Mouse (Mus musculus) right cerebral cortex, adult 18-20 months (tissue): Measurements from ENCODE around the gene Cog2.

Source experiments
- DNase-seq: peaks from one replicate; pipeline ENCODE4 v3.0.0; 2022; ENCODE audit warnings: mixed read lengths

Gene Cog2

DNA sequence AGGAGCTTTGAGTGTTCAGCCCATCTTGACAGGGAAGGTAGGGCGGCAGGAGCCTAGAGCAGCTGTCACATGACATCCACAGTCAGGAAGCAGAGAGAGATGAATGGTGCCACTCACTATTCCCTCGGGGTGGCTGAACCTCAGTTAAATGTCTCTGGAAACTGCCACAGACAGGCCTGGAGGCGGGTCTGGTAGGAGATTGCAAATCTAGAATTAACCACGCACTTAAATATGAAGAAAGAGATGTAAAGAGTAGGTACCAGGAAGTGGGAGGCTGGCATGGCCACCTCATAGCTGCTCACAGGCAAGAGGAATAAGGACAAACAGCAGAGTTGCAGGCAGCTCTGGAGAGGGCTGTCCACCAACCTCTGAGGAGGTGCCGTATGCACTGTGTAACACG lies 3.4 kb upstream of the Cog2 start:
- no peak for DNase-seq

DNA sequence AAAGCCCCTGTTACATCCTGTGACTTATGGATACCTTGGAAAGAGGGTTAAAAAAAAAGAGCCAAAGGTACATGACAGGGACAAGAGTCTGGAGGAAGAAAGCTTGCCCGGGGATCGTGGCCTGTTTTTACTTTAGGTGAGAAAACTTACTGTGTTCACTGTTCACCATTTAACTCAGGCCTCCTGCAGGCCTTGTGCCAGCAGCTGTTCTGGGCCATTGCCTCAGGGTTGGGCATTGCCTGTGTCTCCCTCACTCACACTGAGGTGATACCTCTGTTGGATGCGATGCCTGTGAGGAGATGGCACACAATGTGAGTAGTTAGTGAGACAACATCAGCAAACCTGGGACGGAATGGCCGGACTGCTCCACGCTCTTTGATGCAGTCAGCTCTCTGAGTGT lies 1.4 kb downstream of the Cog2 start:
- DNase-seq, result no peak

DNA sequence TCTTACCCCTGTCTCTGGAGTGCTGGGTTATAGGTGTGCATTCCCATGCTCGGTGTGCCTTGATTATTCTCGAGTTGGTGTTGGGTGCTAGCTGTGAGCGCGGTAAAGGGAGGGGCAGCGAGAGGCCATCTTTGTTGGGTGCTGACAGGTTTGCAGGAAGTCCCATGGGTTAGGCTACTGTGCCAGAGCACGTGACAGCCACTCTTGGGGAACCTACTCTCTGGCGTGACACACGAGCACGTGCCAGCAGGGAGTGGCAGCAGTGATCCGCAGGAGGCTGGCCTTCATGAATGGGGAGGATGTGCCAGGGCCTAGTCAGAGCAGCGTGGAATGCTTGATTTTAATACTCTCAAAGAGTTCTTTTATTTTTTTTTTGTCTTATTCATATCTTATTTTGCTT lies 5.7 kb downstream of the Cog2 start:
- no peak for DNase-seq

DNA sequence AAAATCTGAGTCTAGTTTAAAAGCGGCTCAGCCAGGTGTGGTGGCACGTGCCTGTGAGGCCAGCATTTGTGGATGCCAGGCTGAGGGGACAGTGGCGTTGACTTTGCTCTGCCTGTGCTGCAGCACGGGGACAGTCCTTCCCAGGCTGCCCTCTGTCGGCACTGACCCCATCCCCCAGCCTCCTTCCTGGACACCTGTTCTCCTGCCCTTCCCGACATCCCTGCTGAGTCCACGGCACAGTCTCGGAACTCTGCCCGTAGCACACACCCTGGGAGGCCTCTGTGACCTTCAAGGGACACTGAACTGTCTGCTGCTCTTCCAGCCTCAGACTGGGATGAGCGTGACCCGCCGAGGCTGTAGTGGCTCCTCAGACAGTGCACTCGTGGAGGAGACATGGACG lies 9.5 kb downstream of the Cog2 start:
- DNase-seq, result no peak

DNA sequence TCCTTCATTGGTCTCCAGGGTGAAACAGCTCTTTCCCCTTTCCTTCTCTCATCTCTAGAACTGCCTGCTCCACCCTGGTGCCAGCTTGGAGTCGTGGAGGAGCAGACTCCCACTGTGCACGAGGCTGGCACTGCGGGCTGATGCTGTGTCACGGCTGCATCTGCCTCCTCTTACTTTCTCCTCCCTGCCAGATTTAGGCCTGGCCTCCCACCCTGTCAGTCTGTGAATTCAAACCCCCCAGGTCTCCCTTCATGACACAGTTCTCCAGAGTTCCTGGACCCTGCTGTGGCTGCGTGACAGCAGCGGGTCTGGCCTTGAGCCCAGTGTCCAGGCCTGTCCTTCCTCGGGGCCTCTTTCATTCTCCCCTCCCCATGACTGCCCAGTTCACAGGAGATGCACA lies 10.0 kb downstream of the Cog2 start:
- peak; percentile 71 for DNase-seq

DNA sequence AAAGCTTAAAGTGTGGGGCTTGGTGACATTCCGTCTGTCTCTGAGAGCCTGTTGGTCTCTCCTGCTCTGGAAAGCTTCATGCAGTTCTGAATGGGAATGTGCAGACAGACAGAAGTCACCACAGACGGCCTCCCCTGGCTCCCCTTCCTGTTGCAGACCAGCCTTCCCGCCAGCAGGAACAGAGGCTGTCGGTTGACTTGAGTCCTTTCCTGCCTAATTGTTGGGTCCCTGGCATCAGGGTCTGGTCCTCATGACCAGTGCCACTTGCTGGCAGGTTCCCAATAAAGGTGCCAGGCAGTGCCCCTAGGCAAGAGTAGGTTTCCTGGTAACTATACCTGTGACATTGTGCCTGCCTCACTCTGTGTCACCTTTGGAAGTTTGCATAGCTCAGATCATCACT lies 10.4 kb downstream of the Cog2 start:
- DNase-seq, result no peak

DNA sequence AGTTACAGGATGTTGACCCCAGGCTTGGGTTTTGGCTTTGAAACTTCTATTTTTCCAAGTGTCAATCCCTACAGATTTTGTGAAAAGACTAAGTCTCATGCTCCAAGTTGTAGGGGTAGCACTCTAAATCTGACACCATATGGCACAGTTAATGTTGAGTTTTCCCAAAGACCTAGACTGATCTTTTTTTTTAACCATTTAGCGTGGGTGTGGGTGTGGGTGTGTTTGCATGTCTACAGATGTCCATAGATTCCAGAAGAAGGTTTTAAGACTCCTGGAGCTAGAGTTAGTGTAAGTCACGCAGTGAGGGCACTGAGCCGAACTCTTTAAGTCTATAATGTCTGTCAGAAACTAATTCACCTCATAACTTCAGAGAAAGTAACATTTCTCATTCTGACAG lies 12.1 kb downstream of the Cog2 start:
- DNase-seq, result peak; percentile 57

DNA sequence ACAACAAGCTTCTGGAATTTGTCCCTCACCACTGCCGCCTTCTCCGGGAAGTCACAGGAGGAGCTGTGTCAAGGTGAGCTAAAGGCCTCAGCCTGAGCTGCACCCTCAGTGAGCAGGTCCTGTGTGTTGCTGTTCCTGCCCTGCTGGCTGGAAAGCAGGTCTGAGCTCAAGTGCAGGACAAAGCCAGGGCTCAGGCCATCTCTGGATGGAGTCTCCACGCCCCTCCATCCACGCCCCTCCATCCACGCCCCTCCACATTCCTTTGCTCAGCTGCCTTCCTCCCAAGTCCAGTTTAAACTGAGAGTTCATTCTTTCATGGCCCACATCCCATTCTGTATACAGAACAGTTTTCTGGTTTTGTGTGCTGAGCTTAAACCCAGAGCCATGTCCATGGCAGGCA lies 14.9 kb downstream of the Cog2 start:
- DNase-seq, result no peak

DNA sequence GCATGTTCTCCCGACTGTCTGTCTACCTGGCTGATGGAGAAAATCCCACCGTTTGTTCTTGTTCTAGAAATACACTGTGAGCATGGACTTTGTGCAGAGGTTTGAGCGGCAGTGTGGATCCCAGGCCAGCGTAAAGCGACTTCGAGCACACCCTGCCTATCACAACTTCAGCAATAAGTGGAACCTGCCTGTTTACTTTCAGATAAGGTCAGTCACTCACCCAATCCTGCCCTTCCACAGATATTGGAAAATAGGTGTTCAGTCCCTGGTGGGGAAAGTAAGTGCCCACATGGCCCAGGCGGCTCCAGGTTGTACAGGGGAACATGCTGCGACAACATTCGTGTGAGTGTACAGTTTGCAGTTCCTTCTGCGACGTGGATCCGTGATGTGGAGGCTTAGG lies 20.3 kb downstream of the Cog2 start:
- DNase-seq, result no peak

DNA sequence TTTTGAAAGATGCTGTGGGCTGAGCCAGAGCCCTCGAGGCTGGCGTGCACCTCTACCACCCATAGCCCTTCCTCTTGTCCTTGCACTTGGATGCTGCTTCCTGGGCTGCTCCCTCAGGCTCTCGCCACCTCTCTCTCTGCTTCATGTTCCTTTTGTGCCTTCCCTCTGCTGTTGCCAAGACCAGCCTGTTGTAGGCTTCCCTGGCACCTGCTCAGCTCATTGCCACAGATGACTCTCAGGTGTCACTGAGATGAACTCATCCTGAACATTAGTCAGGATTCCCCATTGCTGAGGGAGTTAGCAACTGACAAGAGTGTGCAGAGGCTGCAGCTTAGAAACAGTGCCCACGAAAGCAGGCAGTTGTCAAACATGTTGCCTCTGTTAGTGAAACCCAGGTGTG lies 21.4 kb downstream of the Cog2 start:
- no peak for DNase-seq

DNA sequence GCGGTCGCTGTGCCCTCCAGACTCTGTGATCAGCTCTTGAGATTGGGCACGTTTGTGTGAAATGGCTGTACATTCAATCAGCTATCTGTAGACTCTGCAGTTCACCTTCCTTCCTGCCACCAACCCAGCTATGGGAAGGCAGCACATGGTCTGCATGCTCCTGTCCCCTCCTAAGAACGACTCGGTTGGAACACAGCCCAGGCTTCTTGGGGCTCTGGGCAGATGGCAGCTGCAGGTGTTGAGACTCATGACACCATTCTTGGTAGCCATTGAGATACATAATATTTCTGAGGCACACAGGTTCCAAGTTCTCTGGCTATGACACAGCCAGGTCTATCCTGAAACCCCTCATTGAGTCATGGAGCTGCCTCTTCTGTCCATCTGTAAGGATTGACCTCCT lies 22.7 kb downstream of the Cog2 start:
- DNase-seq, result no peak

DNA sequence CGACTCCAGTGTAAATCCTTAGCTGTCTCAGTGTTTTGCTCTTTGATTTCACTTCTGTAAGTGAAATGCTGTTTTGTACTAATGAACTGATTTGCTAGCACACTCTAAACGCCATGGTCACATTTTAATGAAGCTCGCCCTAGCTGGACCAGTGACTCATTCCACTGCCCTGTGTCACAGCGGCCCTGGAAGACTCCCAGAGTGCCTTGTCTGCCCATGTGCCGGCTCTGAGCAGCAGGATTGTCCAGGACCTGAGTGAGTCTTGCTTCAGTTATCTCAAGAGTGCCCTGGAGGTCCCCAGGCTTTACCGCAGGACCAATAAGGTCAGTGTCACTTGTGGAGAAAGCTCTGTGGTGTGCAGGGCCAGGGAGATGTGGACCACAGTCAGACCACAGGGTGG lies 25.8 kb downstream of the Cog2 start:
- no peak for DNase-seq

DNA sequence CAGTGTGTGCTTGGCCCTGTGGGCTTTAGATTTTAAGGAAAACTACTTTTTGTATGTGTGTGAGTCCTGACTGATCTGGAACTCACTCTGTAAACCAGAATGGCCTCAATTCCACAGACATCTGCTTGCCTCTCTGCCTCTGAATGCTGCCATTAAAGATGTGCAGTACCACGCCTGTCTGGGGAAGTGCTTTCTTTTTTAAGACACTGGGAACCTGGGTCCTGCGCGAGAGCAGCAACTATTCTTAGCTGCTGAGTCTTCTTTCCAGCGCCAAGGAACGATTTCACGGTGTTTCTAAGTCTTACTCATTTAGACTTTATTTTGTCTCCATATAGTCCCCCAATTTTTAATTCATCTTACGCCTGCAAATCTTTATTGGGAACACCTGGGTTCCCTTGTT lies 26.2 kb downstream of the Cog2 start:
- DNase-seq, result peak; percentile 48

DNA sequence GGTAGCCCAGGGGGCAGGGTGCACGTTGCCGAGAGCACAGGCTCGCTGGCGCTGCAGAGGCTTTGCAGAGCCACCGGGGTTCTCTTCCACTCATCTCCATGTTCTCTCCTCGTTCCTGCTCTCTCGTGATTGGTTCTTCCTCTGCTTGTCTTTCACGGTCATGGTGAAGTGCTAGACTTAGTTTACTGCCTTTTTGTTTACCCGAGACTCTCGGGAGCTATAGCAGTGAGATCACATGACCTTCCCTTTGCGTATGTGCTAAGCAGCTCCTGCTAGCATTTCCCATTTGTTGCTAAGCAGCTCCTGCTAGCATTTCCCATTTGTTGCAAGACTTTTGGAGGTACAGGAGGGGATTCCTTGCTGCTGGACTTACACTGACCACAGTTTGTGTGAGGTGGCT lies 26.7 kb downstream of the Cog2 start:
- DNase-seq, result no peak

DNA sequence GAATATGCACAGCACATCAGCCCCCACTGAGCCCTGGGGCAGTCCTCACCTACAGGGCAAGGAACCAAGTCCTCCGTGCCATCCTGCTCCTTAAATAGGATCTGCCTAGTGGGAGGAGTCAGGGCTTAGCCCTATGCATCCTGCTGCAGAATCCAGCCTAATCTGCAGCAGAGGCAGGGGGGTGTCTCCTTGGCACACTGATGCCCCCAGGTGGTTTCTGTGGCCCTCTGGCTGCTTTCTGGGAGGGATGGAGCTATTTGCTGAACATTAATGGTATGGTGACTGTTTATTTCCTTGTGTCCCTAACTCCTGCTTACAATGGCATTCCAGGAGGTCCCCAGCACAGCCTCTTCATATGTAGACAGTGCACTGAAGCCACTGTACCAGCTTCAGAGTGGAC lies 27.6 kb downstream of the Cog2 start:
- no peak for DNase-seq

DNA sequence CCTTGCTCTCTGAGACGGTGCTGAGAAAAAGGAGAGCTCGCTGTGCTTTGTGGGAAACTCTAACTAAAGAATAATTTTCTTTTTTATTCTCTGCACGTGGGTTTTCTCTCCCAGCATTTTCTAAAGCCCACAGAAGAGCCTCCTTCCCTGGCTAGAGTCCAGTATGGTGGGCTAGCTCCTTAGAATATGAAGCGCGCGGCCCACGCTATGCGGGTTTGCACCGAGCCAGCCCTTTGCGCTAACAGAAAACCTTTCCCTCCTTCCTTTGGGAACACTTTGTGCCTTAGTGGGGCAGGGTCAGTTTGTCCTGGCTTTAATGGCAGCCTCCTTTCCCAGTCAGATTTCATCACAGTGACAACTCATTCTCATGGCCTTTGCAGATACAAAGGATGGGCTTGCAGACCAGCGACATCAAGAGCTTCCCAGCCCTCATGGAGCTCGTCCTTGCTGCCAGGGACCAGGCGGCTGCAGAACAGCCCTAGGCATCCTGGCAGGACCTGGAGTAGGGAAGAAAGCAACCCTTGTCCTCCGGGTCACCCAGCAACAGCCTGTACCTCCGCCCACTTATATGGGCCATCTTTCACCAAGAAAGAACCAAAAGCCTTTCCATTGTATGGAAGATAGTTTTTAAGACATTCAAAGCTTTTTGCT lies 30.6 kb downstream of the Cog2 start:
- DNase-seq, result peak; percentile 51

DNA sequence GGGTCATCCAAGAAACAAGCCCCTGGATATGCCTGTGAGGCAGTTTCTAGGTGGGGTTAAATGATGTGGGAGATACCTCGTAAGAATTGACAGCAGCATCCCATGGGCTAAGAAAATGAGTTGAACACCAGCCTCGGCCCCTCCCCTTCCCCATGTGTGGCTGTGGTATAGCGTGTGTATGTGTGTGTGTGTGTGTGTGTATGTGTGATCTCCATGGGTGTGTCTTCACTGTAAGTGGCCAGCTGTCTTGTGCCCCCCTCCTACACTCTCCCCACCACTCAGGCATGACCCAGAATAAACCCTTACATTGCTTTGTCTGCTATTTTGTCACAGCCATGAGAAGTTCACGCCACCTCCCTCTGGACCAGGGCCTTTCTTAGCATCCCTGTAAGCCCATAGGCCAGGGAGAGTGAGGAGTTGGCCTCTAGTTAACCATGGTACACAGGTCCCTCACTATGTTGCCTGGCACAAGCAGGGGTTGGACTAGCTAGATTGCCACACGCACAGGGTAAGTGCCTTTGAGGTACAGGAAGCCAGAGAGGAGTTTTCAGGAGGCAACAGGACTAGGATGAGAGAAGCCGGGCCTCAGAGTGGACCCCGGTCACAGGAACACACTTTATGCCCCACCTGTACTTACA lies 34.7 kb downstream of the Cog2 start:
- DNase-seq, result no peak

DNA sequence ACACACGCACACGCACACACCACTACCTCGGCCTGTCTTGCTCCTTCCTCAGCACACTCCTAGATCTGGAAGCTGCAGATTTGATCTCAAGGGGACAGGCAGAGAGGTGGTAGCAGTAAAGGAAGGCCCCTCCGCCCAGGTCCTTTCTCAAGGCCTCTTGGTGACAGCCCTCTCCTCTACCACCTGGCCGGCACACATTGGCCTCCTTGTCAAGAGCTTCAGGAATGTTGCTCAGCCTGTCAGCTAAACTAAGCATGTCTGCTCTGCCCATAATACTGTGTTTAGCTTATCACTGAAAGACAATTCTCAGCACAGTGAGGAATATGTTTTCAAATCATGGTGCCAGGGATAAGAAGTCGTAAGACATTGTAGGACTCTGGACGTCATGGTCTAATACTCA lies 35.6 kb downstream of the Cog2 start:
- no peak for DNase-seq

DNA sequence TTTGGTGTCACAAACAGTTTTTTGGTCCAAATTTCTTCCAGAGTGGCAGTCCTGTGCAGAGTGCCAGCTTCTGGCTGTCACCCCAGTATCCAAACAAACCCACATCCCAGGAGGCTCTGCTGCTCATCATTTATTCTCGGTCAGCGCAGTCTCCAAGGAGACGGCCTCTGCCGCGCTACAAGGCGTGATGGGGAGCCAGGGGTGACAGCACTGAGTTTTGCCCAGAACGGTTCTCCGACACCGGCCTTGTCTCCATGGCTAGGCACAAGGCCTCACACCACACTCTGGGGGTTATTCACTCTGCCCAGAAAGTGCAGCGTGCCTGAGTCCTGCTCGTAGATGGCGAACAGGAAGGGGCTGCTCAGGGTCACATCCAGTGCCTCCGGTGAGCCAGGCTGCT lies 36.1 kb downstream of the Cog2 start:
- peak; percentile 68 for DNase-seq

DNA sequence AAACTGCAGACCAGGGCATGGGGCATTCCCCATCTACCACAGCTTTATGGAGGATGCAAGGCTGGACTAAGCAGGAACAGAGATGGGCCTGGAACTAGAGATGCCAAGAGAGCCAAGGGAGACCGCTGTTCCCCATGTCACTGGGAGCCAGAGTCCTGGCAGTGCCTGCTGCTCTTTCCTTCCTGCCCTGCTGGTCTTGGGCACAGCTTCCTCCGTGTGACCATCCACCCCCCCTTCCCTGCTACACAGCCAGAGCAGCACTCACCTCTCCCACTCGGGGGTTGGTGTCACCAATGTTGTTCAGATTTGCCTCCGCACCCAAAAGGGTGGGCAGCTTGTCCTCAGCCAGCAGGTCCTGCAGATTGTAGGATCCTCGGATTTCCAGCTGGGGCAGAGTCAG lies 36.9 kb downstream of the Cog2 start:
- no peak for DNase-seq

DNA sequence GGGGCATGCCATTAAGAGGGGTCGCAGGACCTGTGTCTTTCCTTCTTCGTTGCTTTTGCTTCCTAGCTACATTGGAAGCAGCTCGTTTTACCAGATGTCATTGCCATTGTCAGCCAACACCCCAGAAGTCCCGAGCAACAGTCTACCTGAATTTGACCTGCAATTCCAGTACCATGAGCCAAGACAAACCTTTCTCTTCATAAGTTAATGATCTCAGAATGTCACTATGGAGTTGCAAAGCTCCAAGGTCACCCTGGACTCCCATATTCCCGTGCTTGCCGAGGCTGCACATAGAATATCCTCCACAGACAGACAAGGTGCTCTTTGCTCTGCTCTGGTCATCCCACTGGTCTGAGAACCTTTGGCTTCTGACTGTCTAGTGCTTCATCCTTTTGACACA lies 46.6 kb downstream of the Cog2 start:
- no peak for DNase-seq

DNA sequence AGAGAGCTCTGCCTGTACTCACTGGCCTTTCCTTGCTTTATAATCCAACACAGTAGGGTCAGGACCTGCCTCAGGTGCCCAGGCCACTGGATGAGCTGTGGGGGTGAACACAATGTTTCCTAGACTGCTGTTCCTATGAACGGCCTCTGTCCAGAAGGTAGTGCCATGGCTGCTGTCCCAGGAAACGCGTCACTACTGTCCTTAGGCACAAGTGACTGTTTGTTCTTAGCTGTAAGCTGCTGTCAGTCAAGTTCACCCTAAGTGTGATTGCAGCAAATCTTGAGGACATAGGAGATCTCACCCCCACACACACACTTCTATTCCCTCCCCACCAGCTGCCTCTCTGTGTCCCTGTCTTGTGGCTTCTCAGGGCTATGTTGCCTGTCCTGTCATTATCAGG lies 47.0 kb downstream of the Cog2 start:
- no peak for DNase-seq

DNA sequence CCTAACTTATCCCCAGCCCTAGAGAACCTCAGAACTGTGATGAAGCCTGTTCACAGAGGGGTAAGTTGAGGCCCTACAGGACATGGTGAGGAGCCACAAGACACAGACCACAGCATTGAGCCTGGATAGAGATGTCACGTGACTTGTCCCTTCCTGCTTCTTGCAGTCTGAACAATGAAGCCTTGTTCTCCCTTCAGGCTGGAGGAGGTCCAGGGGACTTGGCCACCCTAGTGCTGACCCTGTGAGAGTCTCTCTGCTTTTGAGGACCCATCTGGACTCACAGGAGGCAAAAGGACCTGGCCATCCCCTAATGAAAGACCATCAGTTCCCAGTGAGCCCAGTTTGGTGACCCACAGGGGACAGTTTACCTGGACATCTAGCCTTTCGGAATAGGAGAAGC lies 48.5 kb downstream of the Cog2 start:
- DNase-seq, result peak; percentile 54

DNA sequence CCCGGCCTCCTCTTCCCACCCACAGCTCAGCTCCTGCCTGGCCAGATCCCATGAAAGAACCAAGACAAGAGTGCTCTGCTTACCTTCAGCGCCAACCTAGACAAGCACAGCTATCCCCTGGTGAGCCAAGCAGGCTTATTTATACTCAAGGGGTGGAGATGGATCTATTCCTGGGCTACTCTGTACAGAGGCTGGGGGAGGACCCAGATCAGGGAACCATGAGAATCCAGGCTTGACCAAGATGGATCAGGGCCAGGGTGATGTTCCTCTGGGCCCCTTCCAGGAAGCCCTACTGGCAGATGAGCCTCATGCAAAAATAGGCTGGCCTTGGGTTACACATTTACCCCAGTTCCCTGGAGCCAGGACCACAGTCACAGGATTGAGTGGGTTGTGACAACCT lies 49.0 kb downstream of the Cog2 start, which contains the start of gene Agt:
Gene Agt, minus strand, starts transcription at position 114 of the 400 bp plus-strand sequence.
- DNase-seq, result peak; percentile 59

DNA sequence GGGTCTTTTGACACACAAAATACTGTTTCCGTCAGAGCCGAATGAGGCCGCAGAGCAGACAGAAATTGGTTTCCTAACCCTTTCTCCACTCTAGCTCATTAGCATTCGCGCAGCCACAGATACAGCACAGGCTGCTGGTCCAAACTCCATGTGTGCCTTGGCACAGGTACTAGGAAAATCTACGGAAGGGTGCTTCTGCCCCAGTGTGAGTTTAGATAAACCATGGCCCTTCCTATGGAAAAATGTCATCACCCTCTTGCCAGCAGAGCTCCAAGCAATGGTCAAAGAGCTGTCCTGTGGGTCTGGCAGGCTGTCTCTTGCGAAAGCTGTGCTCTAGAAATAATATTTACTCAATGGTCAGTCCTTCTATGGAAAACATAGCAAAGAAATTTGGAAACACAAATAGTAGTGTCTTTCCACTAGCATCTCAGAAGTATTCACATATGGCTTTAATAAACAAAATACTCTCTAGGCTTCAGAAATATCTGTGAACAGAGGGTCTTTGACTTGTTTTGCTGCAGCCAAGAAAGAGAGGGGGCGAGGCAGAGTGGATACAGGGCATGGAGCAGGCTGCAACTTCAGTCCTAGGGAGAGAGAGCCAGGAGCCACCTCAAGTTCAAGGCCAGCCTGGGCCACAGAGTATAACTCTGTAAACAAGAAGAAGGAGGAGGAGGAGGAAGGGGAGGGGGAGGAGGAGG lies 51.3 kb downstream of the Cog2 start:
- DNase-seq, result no peak
